Mouse (Mus musculus) embryonic fibroblast, embryonic 13.5 days (primary cell): Measurements from ENCODE around the gene Ablim1. TPM values are rescaled to one million over a fixed set of nuclear protein-coding genes. Genes with fewer than 3 reads are reported as not detected.

Source experiments
- H3K27ac ChIP-seq: 2 replicates; pipeline ENCODE4 v1.5.1; 2012; ENCODE audit warnings: low read length, control low read depth, inconsistent platforms; ENCODE audit not compliant: insufficient read depth
- H3K4me1 ChIP-seq: 2 replicates; pipeline ENCODE4 v1.6.1; 2011; ENCODE audit warnings: low read length; ENCODE audit not compliant: control insufficient read depth, insufficient read depth
- H3K4me3 ChIP-seq: 2 replicates; pipeline ENCODE4 v1.5.1; 2011; ENCODE audit warnings: mild to moderate bottlenecking, control low read depth, low read length; ENCODE audit not compliant: insufficient read depth
- CTCF ChIP-seq: IDR thresholded peaks from 2 replicates; pipeline ENCODE4 v1.5.1; 2011; ENCODE audit warnings: mild to moderate bottlenecking, control low read depth, low read length, moderate library complexity, borderline replicate concordance; ENCODE audit not compliant: insufficient read depth
- POLR2A ChIP-seq: IDR thresholded peaks from 2 replicates; pipeline ENCODE4 v1.6.1; 2011; ENCODE audit warnings: low read depth, mild to moderate bottlenecking, control low read depth, low read length, moderate library complexity
- polyA plus RNA-seq: library from polyadenylated mRNA; stranded (reverse); fragments of >200 nt; gene quantifications from 2 replicates; pipeline ENCODE4 v1.2.4, GENCODE M21; 2011; ENCODE audit warnings: low read depth; ENCODE audit not compliant: missing spikeins, insufficient read length

Gene Ablim1
- polyA plus RNA-seq, 1 experiment: 24.0 TPM

DNA sequence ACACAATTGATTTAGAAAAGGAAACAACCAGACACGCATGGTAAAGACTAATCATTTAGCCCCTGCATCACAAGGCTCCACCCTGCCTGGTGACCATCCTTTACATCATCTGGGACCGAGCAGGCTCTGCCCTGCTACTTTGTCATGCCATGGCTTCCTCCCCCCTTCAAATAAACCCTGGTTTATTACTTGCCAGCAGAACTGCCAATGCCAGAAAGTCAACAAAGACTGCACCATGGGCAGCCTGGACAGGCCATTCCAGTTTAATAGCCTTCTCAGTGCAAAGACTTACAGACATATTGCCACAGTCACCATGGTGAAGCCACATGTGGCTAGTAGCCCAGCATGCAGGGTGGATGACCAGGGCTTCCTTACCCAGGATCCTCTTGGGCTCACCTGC, 314.9 kb downstream of the Ablim1 start:
- no peak overlapping the region for H3K27ac ChIP-seq
- no peak overlapping the region for H3K4me3 ChIP-seq
- H3K4me1 ChIP-seq: peaks cover 9% of the 10 kb centered on the region; the same call in 1 of the 2 replicates
- TF ChIP-seq POLR2A (no peak), CTCF (no peak)

DNA sequence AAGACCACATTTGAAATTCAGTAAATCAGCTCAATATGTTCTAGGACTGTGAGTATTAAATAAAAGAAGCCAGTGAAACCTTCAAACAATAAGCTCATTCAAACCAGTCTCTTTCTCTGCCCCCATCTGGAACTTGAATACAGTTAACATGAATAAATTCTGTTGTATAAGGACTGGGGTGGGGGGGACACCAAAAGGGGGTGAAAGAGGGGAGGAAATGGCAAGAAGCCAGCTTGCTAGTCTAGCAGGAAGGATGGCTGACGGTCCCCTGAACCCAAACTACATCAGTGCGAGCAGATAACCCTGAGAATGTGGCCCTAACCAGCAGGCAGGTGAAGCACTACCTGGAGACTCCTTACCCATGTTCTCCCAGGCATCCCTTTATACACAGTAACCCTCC, 315.8 kb downstream of the Ablim1 start:
- peaks cover 12% of the 10 kb centered on the region; the same call in 1 of the 2 replicates for H3K4me1 ChIP-seq
- no peak overlapping the region for H3K4me3 ChIP-seq
- no peak overlapping the region for H3K27ac ChIP-seq
- TF ChIP-seq CTCF (no peak), POLR2A (no peak)

GRCm38 (mm10) chr19:56998331-56998730, 316.4 kb downstream of the Ablim1 start:
- Histone ChIP-seq H3K4me3 (no peak overlapping the region), H3K27ac (no peak overlapping the region), H3K4me1 (peaks cover 12% of the 10 kb centered on the region)
- TF ChIP-seq POLR2A: no peak
- TF ChIP-seq CTCF: no peak

GRCm38 (mm10) chr19:56997164-56997599, 317.5 kb downstream of the Ablim1 start:
- H3K4me1 ChIP-seq: peaks cover 12% of the 10 kb centered on the region
- H3K27ac ChIP-seq: no peak overlapping the region
- TF ChIP-seq POLR2A (no peak), CTCF (no peak)
- H3K4me3 ChIP-seq: no peak overlapping the region

DNA sequence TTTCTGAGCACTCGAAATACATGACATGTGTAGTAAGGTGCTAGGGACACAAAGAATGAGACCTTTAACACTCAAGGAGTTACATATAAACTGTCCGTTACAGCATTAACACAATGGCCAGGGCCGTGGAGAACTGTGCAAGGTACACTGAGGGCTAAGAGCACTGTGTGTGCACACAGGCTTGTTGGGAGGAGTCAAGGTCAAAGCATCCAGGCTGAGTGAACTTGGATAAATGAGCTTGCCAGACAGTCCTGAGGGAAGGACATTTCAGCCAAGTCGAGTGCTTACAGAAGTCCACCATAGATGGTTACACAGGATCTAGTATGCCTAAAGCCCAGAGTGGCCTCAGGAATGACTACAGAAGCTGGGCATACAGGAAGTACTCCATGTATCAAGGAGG, 319.3 kb downstream of the Ablim1 start:
- no peak overlapping the region for H3K4me3 ChIP-seq
- no peak overlapping the region for H3K27ac ChIP-seq
- TF ChIP-seq CTCF (no peak), POLR2A (no peak)
- peaks cover 12% of the 10 kb centered on the region for H3K4me1 ChIP-seq

- TF ChIP-seq POLR2A (no peak), CTCF (no peak)
- no peak overlapping the region for H3K27ac ChIP-seq
- H3K4me1 ChIP-seq: peaks cover 17% of the 10 kb centered on the region
- H3K4me3 ChIP-seq: no peak overlapping the region
Observed at GRCm38 (mm10) chr19:56994653-56995052, 320.1 kb downstream of the Ablim1 start.

DNA sequence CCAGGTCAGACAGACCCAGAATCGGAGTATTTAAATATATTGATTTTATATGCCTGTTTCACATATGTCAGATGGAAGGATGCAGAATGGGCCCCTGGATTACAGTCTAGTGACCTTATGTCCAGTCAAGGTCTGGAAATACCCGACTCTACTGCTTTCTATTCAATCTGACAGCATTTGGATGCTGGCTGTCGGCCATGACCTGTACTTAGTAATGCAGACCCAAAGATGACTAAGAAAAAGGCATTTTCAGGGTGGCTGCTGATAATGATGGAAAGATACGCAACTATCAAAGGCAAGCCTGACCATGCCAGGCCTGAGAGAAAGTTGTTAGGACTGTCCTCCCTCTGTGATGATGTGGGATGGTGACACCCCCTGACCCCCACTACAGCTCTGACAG, 321.0 kb downstream of the Ablim1 start:
- peak overlapping the region; percentile 24 for H3K27ac ChIP-seq
- no peak for TF ChIP-seq POLR2A
- no peak for TF ChIP-seq CTCF
- peaks cover 17% of the 10 kb centered on the region for H3K4me1 ChIP-seq
- no peak overlapping the region for H3K4me3 ChIP-seq

DNA sequence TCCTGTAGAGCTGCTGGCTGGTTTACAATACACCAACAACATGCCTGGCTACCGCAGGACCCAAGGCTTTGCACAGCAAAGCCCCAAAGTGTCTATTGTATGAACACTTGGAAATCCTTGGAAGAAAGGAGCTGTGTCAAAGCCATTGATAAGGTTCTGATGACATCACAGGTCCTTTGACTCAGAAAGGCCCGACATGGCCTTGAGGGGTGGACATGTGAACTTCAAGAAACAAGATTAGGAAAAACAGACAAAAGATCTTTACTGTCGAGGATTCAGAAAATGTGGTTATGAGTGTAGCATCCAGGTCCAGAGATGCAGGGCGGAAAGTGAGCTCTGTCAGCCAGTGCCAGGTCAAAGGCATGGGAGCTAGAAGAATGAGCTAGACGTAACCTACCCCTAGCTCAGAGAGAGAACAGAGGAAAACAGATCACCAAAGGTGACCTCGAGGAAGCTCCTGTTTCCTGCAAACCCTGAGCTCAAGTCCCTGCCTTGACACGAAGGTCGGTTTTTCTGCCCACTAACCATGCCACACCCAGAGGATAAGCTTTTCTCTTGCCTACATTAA, 321.7 kb downstream of the Ablim1 start:
- Histone ChIP-seq H3K27ac (no peak overlapping the region), H3K4me1 (peaks cover 17% of the 10 kb centered on the region), H3K4me3 (no peak overlapping the region)
- TF ChIP-seq CTCF: no peak
- no peak for TF ChIP-seq POLR2A

DNA sequence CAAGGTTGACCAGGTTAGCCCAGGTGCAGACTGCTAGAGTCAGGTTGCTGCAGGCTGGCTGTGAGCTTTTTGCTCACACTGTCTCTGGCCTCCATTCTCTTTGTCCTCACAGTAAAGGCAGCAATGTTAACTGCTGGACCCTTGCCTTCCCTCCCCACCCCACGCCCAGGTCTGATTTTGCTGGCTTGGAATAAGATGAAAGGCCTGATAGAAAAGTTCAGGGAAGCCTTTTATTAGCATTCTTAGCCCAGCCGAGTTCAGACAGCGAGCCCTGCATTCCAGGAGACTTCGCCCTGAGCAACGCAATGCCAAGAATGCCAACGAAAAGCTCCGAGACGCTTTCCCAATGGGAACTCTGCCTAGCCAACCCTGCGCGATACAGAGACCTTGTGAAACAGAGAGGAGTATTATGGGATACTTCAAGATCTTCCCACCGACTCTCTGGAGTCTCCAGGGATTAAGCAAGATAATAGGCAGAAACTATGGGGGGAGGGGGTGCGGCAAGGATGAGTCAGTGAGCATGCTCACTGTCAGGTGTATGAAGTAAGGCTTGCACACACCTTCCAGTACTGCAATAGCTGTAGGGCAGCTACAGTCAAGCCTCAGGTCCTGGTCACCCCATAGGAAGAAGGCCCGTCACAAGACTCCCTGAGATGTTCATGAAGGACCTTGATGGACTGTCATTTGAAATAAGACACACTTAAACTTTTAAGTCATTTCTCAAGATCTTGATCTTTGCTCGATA, 324.2 kb downstream of the Ablim1 start:
- Histone ChIP-seq H3K4me3 (no peak overlapping the region), H3K4me1 (peaks cover 13% of the 10 kb centered on the region), H3K27ac (no peak overlapping the region)
- TF ChIP-seq CTCF: no peak
- TF ChIP-seq POLR2A: no peak

DNA sequence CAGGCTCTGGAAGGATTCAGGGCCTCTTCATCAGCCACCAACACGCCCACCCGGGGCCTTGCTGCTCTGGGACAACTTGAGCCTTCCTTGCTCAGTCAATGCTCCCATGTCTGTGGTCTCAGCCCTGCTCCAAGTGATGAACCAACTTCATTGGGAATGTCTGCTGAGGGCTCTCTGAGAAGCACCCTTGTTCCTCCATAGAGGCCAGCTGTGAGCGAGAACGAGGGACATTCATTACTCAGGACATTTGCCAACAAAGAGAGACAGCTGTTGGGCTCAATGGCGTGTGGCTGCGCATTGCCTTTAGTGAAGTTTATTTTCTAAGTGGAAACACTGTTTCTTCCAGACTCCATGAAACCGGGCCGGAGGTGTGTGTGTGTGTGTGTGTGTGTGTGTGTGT, 325.5 kb downstream of the Ablim1 start:
- TF ChIP-seq POLR2A (no peak), CTCF (no peak)
- Histone ChIP-seq H3K4me3 (no peak overlapping the region), H3K27ac (no peak overlapping the region), H3K4me1 (peaks cover 13% of the 10 kb centered on the region)
